Mouse (Mus musculus): ENCODE data around the gene Zmiz1.

Gene Zmiz1

DNA sequence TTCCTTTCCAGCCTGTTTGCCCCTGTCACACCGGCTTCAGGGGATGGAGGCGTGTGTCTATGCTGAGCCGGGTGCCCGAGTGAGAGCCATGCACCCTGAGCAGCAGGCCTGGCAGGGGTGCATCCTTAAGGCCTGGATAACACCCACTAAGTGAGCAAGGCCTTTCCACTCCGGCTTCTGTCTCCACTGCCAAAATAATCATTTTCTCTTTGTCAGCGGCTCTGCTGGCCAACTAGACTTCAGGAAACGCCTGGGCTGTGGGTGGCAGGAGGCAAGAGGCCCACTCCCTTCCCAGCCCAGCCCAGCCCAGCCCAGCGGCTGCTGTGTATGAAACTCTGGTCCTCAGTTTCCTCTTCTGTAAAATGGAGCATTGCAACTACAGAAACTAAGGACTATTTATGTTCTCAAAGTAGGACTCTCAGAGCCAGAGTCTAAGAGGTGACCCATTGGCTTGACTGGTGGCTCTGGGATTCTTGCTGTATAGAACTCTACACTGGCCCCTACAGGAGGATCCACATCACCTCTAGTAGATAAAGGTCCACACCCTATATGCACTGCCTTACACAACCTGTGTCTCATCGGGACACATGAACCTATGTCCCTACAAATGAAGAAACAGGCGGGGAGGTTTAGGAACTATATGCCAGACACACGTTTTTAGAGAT is 76.1 kb downstream of the Zmiz1 start:
- no peak for DNase-seq (ENCODE audit: low spot score in 2 of 2)

DNA sequence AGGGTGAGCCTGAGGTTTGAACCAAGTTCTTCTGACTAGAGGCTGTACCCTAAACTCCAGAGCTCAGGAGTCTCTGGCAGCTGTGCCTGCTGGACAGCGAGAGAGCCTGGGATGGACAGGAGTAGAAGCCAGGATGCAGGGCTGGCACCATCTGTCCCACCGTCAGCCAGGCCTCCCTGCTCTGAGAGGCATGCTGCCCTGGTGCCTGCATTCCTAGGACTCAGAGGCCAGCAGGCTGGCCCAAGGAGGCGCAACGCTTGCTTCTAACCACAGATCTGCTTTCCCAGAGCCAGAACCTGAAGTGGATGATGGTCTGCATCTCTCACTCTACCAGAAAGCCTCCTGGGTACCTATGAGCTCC is 76.6 kb downstream of the Zmiz1 start:
- DNase-seq (ENCODE audit: low spot score in 2 of 2): no peak

DNA sequence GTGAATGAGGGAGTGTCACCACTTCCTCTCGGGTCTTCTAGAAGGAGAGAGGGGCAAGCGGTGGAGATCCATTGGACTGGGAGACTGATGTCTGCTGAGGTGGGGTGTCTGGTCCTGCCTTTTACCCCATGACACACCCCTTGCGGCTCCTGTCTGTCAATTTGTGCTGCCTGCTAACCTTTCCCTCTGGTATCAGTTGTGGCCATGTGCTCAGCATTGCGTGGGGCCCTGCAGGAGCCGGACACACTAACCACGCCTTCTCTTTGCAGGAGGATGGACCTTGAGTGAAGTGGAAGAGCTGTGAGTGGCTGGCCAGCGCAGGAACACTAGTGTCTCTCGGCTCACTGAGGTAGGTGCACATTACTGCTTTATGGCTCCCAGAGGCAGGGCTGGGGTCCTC is 77.5 kb downstream of the Zmiz1 start:
- DNase-seq (ENCODE audit: low spot score in 2 of 2): no peak

DNA sequence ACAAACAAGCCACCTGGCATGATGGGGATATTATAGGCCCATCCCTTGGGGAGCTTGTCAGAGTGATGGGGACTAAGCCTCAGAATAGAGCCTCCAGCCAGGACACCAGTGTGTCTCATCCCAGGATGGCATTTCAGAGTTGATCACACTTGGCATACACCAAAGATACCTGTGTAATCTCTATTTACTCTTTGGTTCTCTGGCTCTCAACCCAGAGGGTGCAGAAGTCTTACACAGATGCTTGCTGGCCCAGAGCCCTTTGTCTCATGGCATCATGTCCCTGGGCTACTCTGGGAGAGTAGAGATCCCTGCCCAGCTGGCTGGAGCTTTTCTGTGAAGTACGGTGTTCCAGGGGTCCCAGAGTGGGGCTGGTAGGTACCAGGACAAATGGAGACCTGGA is 78.4 kb downstream of the Zmiz1 start:
- DNase-seq (ENCODE audit: low spot score in 2 of 2): no peak

DNA sequence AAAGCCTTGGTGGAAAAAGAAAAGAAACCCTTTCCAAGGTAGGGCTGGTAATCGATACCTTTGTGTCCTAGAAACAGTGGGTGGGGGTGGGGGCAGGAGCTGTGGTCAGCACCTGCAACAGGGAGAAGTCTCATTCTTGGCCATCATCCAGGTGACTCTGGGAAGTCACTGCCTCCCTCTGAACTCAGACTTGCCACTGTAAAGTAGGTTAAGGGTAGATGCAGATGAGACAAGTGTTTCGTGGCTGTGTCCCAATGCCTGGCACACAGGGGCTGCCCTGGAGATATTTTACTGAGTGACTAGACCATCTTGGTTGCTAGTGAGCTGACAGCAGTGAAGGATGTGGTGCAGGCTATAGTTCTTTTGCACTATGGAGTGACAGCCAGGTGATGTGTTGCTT is 79.5 kb downstream of the Zmiz1 start:
- no peak for DNase-seq (ENCODE audit: low spot score in 2 of 2)

DNA sequence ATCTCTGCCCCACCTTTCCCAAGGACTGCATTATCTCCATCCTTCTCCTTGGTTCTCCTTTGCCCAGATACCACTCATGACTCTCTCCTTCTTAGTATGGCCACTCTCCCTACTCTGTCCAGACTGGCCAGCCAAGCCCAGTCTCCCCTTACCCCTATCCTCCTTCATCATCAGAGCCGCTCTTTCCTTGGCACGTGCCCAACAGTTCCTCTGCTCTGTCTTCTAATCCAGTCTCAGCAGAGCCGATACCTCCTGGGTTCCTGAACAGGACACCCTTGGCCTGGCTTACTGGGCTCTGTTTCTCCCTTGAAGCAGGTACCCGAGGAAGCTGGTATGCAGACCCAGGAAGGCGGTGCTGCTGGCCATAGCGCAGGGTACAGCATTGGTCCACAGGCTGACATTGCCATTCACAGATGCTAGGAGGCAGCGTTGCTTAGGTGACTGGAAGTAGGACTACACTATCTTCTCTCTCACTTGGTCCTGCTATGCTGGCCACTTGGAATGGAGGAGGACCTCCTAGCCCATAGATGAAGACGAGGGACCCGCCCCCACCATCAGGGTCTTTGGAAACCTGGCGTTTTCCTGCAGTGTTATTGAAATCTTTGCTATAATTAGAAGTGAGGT is 80.6 kb downstream of the Zmiz1 start:
- DNase-seq (ENCODE audit: low spot score in 2 of 2): no peak

DNA sequence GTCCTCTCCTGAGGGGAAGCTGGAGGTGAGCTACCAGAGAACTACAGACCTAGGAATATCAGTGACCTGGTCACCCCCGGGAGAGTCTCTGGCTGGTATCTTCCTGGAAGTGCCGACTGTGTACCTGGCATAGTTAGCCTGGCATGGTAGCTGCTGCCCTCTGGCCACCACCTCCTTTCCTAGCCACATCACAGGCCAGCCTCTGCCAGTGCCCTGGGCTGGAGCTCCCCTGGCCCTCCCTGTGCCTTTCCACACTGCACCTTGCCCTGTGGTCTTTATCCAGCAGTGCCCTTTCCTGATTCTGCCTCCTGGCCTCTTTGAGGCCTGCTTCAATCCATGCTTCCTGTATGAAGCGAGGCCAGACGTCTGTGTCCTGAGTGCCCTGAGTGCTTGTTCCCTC is 81.2 kb downstream of the Zmiz1 start:
- no peak for DNase-seq (ENCODE audit: low spot score in 2 of 2)

DNA sequence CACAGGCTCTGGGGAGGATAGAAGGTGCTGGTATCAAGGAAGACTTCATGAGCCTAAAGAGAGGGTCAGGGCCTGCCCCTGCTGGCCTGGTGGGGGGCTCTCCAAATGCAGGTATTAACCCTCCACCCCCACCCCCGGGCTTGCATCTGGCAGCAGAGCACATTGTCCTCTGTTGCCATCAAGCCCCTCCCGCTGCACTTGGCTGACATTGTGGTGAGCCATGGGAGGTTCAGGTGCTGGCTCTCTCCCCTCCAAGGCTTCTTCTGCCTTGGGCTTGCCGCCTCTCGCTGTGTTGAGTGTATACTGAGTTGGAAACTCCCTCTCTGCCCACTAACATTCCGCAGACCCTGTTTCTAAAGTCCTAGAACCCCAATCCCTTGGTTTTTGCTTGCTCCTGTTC is 82.2 kb downstream of the Zmiz1 start:
- no peak for DNase-seq (ENCODE audit: low spot score in 2 of 2)

DNA sequence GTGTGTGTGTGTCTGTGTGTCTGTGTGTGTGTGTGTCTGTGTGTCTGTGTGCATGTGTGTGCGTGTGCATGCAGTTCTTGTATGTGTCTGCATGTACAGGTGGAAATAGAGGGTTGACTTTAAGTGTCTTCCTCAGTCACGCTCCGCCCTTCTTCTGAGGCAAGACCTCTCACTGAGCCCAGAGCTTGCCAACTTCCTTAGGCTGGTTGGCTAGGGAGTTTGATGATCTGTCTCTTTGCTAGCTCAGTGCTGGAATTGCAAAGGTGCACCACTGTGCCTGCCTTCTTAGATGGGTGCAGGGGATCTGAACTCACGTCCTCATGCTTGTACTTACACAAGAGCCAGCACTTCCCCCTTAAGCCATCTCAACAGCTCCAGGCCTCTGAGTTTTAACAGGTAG is 84.1 kb downstream of the Zmiz1 start:
- no peak for DNase-seq (ENCODE audit: low spot score in 2 of 2)

DNA sequence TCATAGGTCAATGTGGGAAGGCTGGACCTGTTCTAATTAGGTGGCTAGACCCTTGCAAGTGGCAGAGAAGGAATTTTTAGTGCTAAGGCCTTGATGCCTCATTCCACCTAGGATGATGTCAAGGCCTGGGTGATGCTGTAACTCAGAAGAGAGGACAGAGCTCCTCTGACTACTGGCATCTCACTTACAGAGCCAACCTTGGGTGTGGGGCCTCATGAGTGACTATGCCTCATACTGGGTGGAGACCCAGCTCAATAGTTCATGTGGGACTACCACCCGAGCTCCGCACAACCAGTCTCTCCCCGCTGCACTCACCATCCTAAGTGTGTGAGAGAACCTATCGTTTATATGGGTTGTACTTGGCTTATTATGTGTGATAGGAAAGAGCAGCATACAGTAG is 84.9 kb downstream of the Zmiz1 start:
- DNase-seq (ENCODE audit: low spot score in 2 of 2): no peak

DNA sequence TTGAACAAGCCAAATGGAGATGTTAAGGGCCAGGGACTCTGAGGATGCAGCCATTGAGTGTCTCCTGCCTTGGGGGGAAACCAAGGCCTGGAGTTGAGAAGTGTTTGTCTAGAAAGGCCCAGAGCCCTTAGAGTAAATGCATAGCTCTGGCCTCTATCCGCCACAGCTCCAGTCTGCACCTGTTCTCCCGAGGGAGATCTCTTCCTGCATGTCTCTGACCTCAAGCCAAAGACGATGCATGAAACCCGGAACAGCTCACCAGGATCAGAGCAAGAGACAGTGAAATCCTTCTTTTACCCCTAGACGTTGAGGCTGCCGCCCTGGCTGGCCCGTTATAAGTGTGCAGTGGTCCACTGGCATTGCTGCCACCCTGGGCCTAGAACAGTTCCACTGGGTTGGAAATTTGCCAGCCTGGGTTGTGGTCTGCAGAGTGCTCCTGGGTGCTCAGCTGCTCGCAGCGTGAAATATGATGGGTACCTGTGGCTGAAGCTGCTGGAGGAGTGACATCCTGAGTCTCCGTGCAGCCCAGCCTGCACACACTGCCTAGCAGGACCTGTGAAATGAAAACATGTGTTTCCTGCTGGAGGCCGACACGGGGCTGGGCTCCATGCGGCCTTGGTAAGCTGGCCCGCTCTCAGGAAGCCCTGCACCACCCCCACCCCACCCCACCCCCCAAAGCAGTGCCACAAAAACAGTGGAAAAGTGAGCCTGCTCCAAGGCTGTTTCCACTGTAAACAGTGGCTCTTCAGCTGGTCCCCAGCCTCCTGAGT is 88.1 kb downstream of the Zmiz1 start:
- no peak for DNase-seq (ENCODE audit: low spot score in 2 of 2)

DNA sequence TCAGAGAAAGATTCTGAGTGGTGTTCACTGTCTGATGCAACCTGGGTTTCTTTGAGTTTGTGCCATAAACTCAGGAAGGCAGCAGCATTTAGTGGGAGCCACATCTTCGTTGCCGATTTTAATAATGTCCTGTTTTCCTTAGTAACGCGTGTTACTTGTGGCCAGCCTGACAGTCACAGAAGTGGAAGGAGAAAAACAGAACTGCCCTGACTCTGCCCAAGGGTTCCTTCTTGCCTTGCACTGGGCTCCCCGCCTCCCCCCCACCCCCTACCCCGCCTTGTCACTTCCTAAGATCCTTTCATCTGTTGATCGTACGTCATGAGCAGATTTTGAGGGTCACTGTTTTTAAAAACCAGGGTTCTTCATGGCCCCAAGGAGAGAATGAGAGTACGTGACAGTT is 88.9 kb downstream of the Zmiz1 start:
- no peak for DNase-seq (ENCODE audit: low spot score in 2 of 2)

DNA sequence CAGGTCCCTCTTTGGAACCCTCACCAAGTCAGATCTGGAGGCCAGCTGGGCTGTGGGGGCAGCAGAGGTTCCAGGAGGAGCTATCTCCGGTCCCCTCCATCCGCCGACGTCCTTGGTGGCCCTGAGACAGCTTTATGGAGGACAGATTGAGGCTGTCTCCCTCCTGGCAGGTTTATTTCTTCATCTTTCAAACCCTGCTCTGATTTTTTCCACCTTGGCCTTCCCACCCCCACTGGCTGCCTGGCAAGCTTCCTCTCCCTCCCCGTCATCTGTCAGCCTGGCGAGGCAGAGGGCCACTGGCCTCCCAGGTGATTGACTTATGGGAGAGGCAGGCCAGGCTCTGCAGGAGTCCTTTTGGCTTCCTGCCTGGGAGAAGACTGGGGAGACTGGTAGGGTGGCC is 89.7 kb downstream of the Zmiz1 start:
- DNase-seq (ENCODE audit: low spot score in 2 of 2): no peak

DNA sequence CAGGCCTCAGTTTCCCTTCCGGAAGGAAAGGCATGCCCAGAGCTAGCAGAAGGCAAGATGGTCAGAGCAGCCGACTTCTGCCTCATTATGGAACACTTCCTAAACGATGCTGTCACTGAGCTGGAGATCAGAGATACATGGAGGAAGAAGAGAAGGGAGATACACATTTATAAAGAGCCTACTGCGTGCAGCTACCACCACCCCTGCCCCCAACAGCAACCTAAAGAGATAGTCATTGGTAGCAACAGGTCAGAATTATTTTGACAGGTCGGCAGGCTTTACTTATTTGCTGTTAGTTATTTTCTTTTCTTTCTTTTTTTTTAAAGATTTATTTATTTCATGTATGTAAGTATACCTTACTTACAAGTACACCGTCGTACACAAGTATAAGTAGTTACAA is 90.1 kb downstream of the Zmiz1 start:
- DNase-seq (ENCODE audit: low spot score in 2 of 2): no peak

DNA sequence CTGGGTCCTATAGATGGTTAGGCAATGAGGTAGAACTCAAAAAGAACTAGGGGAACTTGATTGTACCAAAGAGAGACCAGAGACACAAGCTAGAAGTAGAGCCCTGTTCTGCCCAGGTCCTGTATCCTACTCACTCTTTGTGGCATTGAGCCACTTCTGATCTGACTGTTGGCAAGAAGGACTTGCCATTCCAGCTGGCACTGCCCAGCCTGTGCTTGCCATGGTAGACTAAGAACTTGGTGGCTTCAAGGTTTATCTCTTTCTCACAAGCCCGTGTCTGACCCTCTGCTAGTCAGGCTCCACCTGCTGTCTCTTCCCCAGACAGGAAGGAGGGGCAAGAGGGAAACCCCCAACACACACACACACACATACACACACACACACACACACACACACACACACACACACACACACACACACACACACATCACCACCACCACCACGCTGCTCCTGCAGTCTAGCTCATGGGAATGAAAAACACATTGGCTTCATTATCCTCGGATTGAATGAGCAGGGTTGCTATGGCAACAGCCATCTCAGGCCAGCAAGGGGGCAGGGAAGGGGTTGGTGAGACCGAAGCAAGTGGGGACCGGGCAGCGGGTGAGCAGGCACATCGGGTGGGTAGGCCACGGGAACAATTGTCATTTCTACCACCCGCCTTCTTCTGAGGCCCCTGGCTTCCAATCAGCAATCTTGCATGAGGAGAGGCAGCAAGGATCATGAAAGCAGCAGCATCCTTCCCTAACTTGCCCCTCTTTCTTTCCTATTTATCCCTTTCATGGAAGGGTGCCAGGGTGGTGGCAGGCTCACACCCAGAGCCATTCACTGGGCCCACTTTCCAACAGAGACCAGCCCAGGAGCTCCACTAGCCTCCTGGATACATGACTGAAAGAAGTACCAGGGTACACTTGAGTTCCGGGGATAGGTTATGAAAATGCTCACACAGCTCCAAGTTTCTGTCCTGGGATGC is 91.2 kb downstream of the Zmiz1 start:
- DNase-seq (ENCODE audit: low spot score in 2 of 2): no peak

DNA sequence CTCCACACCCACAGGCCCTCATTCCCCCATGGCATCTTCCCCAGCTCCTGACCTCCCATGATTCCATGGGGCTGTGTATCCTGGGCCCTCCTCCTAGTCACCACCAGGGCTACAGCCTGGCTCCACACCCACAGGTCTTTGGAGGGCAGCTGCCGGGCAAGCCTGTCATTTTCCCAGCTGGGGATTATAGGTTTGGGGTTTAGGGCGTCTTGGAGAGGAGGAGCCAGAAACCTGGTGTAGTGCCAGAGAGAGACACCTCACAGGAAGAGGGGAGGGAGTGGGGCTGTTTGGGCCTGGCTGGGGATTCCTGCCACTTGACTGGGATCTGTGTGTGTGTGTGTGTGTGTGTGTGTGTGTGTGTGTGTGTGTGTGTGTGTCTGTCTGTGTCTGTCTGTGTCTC is 92.7 kb downstream of the Zmiz1 start:
- no peak for DNase-seq (ENCODE audit: low spot score in 2 of 2)

DNA sequence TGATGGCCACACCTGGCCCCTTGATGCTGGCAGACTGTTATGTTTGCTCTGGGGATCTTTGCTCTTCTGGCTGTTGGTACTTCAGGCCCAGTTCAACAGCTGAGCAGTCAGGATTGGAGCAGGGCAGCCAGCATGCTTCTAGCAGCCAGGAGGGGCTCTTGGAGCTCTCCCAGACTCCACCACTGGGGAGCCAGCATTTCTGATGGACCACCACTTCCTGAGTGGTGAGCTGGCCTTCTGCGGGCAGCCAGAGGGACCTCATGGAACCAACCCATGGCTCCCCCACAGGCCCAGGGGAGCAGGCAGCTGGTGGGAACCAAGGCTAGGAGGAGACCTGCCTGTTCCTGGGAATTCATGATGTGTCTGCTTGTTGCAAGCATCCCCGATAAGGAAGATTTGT is 94.4 kb downstream of the Zmiz1 start:
- no peak for DNase-seq (ENCODE audit: low spot score in 2 of 2)

DNA sequence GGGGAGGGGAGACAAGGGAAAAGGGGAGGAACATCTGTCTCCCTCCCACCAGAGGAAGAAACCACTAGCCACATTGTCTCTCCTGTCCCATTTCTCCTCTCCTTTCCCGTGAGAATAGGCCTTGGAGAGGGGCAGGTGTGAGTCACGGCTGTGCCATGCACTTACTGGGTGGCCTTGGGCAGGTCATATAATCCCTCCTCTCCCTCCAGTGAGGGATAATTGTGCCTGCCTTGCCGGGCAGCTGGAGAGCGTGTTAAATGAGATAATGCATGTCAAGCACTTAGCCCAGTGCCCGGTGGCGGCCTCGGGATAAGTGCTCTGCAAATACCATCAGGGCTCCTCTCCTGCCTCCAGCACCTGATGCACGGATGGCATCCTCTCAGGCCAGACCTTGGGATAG is 95.8 kb downstream of the Zmiz1 start:
- no peak for DNase-seq (ENCODE audit: low spot score in 2 of 2)

DNA sequence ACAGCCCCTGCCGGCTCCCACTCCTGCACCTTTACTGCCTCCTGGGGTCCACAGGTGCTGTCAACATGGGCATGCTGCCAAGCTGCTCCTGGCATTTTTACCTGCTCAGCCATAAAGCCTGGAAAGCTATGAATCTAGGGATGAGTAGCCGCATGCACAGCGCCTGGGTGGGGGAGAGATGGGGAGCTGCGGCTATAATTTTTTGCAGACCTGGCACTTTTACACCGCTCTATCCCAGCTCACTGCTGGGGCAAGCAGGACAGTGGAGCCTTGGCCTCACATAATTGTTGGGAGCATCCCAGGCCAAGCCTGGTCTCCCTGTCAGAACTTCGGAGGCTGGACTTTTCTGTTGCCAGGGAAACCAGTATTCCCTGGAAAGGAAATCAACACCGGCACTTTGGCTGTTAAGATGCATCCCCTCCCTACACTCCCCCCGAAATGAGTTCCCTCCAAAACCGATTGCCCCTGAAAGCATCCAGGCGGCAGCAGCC is 96.4 kb downstream of the Zmiz1 start:
- DNase-seq (ENCODE audit: low spot score in 2 of 2): no peak

DNA sequence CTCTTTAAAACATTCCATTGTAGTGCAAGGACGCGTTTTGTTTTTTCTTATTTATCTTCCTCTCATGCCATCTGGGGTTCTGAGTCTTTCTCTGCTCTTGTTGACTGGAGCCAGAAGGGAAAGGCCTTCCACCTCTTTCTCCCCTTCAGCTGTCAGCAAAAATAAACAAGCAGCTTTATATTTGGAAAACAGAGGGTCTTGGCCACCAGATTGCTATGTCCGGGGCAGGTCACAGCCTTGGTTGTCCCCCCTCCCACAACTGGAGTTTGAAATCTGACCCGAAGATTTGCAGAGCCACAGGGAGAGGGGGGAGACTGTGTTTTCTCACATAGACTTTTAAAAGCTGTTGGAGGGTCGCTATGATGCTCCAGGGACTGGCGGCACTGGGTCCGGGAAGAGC is 96.9 kb downstream of the Zmiz1 start:
- DNase-seq (ENCODE audit: low spot score in 2 of 2): no peak

DNA sequence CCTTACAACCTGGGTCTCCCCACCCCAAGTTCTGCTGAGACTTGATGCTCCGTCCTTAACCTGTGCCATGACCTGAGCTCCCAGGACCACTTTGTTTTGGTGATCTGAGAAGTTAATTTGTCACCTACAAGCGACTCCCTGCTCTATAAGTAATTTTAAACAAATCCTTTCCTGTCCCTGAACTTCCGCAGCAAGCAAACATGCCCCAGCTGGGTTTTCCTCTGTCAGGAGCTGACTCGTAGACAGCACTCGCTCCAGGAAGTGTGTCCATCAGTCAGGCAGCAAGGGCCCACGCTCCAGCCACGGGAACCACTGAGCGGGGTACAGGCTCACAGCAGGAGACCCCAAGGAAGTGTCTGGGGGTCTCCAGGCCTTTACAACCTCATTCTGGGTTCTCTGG is 98.0 kb downstream of the Zmiz1 start:
- no peak for DNase-seq (ENCODE audit: low spot score in 2 of 2)

DNA sequence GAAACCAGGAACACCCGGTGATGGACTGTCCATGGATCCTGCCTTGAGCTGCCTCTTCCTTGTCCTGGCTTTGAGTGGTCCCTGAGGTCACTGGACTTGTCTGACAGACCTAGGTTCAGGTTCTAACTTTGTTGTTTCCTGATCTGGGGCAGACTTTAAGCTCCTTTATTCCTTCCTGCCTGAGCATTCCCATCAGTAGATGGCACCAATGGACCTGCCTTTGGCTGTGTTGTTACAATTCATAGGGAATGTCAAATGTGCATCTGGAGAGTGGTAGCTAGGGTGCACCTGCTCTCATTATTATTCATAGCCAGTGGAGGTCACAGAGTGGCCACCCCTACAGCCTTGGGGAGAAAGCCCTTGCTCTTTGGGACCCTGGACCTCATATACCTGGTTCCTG is 99.5 kb downstream of the Zmiz1 start:
- DNase-seq (ENCODE audit: low spot score in 2 of 2): no peak

Data from urinary bladder, postnatal 36 days (tissue).